Mouse (Mus musculus) myocyte (in vitro differentiated cells): ENCODE results near the gene Ncoa5.

Experiments
- POLR2A ChIP-seq: IDR thresholded peaks from one replicate; pipeline ENCODE4 v1.6.1; 2011; ENCODE audit warnings: low read depth, mild to moderate bottlenecking, control low read depth, moderate library complexity; ENCODE audit not compliant: insufficient read length
- TCF12 ChIP-seq: IDR thresholded peaks from one replicate; pipeline ENCODE4 v1.6.1; 2011; ENCODE audit warnings: mild to moderate bottlenecking, control low read depth; ENCODE audit not compliant: poor library complexity, insufficient read depth, severe bottlenecking
- TCF3 ChIP-seq: IDR thresholded peaks from one replicate; pipeline ENCODE4 v1.6.1; 2011; ENCODE audit warnings: low read depth, control low read depth; ENCODE audit not compliant: insufficient read length

DNA sequence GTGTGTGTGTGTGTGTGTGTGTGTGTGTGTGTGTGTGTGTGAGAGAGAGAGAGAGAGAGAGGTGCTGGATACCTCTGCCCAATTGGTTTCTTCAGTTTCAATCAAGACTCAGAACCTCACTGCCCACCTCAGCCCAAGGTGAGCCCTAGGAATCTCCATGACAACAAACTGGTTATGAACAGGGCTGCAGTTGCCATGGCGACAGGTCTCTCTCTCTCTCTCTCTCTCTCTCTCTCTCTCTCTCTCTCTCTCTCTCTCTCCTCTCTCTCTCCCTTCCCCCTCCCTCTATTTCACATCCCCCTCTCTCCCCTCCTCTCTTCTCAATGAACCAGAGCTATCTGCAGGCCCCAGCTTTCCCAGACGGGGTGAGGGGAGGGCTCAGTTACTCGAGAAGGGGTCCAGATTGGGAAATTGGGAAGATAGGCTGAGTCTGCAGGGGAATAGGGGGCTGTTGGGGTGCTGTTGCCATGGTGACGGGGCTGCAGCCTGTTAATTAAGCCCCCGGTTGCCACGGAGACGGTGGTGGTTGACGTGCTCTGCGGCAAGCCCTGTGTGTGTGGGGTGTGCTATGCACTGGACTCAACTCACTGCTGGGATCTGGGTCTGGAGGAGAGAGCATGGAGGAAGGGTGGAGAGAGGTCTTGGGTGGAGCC lies 70.3 kb downstream of the Ncoa5 start:
- TF ChIP-seq POLR2A (no peak), TCF12 (no peak), TCF3 (no peak)
